Mouse (Mus musculus): Measurements from ENCODE around the gene Snph.

DNA sequence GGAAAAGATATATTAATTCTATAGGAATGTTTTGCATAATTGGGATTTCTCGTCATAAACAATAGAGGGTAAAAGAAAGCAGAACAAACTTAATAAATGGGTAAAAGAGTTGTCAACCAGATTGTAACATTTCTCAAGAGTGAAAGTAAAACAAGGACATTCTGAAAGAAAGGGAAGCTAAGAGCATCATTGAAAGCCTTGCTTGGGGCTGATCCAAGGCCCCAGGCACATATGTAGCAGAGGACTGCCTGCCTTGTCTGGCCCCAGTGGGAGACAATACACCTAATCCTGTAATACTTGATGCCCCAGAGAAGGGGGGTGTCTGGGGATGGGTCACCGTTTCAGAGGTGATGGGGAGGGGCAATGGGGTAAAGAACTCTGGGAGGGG, 3.6 kb upstream of the Snph start:
- TF ChIP-seq POLR2A (IDR thresholded peaks at IDR 0.05; ENCODE audit: insufficient read length, low read depth) (no peak), MYOG (IDR thresholded peaks at IDR 0.05; ENCODE audit: control insufficient read depth in 1 of 3, insufficient read depth in 1 of 3, insufficient read length in 2 of 3, low read depth in 2 of 3) (no peak), CEBPB (IDR thresholded peaks at IDR 0.05; ENCODE audit: insufficient read depth, poor library complexity, severe bottlenecking) (no peak), TCF12 (IDR thresholded peaks at IDR 0.05; ENCODE audit: insufficient read depth, poor library complexity, severe bottlenecking) (no peak), MAX (IDR thresholded peaks at IDR 0.05; ENCODE audit: low read depth) (no peak), MYOD1 (IDR thresholded peaks at IDR 0.05; ENCODE audit: control insufficient read depth in 1 of 3, insufficient read length in 2 of 3, low read depth in 2 of 3) (no peak), USF1 (IDR thresholded peaks at IDR 0.05; ENCODE audit: low read depth) (no peak), POLR2AphosphoS2 (IDR thresholded peaks at IDR 0.05; ENCODE audit: insufficient read length, low read depth) (no peak), E2F4 (IDR thresholded peaks at IDR 0.05; ENCODE audit: insufficient read depth) (no peak), SRF (IDR thresholded peaks at IDR 0.05; ENCODE audit: control insufficient read depth, insufficient read length, low read depth) (no peak), REST (IDR thresholded peaks at IDR 0.05; ENCODE audit: insufficient read depth, insufficient read length) (no peak), TCF3 (IDR thresholded peaks at IDR 0.05; ENCODE audit: insufficient read length, low read depth) (no peak)
